Comparison of ENCODE assay signal across 17 mouse cellular contexts in the genomic region with DNA sequence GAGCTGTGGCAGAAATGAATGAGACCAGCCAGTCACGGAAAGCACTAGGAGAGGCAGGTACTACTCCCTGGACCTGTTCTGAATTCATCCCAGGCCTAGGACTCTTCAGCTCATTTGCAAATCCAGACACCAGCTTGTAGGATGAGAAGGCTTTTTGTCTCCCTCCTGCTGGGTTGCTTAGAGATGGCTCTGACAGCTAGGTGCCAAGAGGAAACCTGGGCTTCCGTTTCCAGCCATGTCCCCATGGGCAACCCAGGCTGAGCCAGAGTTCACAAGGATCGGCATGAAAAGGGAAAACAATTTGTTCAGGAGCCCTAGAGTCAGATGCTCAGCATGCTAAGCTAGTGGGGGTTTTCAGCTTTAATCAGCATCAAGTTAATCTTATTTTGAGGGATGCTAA.
DNase-seq lines count a peak whose midpoint lies in the region; ATAC-seq lines count a peak whose summit lies in the region.
"Had no signal": no experiment of that assay in that cellular context is flagged by ENCODE, and none has a peak within 500 bp of the region (broad histone marks: within the 10 kb centered on the region; RNA-seq: fewer than 3 reads in every experiment).

No protein-coding gene starts in this region.

- peak; percentile 55 for DNase-seq in heart, adult 11 months
- DNase-seq in heart, postnatal 14 days, result no peak
- peak; percentile 54 for DNase-seq in cerebellum, adult 11 months
- peak; percentile 57 for DNase-seq in cerebellum, adult 8-10 months
- DNase-seq in cerebellum, postnatal 14 days, result peak; percentile 38 to 68
- DNase-seq in gastrocnemius, postnatal 4 days (ENCODE audit: low spot score in 2 of 2), result no peak
- no peak for DNase-seq in limb, embryonic 10.5 days (ENCODE audit: low spot score)
- DNase-seq: adrenal gland, postnatal 14 days; heart, postnatal 36 days; kidney, adult 11 months; kidney, adult 9 months had no signal

- whole genome bisulfite sequencing in limb, embryonic 10.5 days, result 56% methylated on average over 3 of the region's 3 CpGs

- no peak overlapping the region for H3K27ac ChIP-seq in limb, embryonic 10.5 days
- H3K27ac ChIP-seq: embryonic facial prominence, embryonic 10.5 days; forebrain, embryonic 15.5 days; hindbrain, embryonic 15.5 days had no signal

- no peaks in the 10 kb centered on the region for H3K36me3 ChIP-seq in limb, embryonic 10.5 days
- H3K36me3 ChIP-seq: embryonic facial prominence, embryonic 10.5 days; forebrain, embryonic 15.5 days; heart, embryonic 12.5 days; hindbrain, embryonic 15.5 days had no signal

- no peaks in the 10 kb centered on the region for H3K9me3 ChIP-seq in limb, embryonic 10.5 days (replicated peaks)
- H3K9me3 ChIP-seq: embryonic facial prominence, embryonic 10.5 days; forebrain, embryonic 15.5 days; heart, embryonic 12.5 days; hindbrain, embryonic 15.5 days had no signal

- ATAC-seq in activated CD4-positive, CD25-positive, alpha-beta regulatory T cell, adult 4 months, result no peak
- ATAC-seq: forebrain, embryonic 15.5 days; inflammation-experienced regulatory T-cells, adult 6 months had no signal

- no peaks in the 10 kb centered on the region for H3K4me1 ChIP-seq in limb, embryonic 10.5 days
- H3K4me1 ChIP-seq: embryonic facial prominence, embryonic 10.5 days; forebrain, embryonic 15.5 days; heart, embryonic 12.5 days had no signal

- H3K4me3 ChIP-seq in limb, embryonic 10.5 days, result no peak overlapping the region
- H3K4me3 ChIP-seq: embryonic facial prominence, embryonic 10.5 days; forebrain, embryonic 15.5 days; heart, embryonic 12.5 days; hindbrain, embryonic 15.5 days had no signal

- H3K27me3 ChIP-seq in limb, embryonic 10.5 days (ENCODE audit: low read depth, poor library complexity, severe bottlenecking), result no peaks in the 10 kb centered on the region
- H3K27me3 ChIP-seq: forebrain, embryonic 15.5 days; hindbrain, embryonic 15.5 days had no signal

- intact Hi-C loops in heart, postnatal 14 days (cut with DNase I), result no loop called here

Comparison
In these comparisons a context has a peak if more than half of its experiments do, and no peak if none do; other contexts are left out.
1. DNase-seq: peak in heart, adult 11 months (single experiment), cerebellum, adult 11 months (single experiment), cerebellum, adult 8-10 months (single experiment) and cerebellum, postnatal 14 days (2 of 2); none in heart, postnatal 14 days (0 of 2), gastrocnemius, postnatal 4 days (0 of 2) and limb, embryonic 10.5 days (single experiment).